Mouse (Mus musculus): ENCODE measurements at regions not wholly inside any gene's neighbourhood (a gene's known extent, or its start where the extent isn't known, plus 50 kb on each side); places are given as distances from the start of the nearest gene placed in this dataset.

DNA sequence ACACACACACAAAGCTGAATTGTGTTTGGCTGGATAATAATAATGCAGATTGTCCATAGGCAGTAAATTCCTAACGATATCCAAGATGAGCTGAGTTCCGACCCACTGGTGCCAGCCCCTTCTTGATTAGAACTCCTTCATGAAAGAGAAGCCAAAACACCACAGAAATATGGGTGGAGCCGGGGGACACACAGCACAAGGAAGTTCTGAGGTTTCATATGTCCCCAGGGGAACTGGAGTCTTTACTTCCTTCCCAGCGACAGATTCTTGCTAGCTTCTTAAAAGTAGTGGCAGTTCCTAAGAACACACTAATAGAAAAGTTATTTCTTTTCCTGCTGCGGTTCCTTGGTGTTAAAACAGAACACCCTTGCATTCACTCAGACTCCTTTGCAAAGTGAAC lies 51.4 kb upstream of the Nabp1 start:
- DNase-seq = no peak

GRCm38 (mm10) chr1:51528671-51529070 lies 50.4 kb upstream of the Nabp1 start:
- DNase-seq = no peak

Measured in cerebellum, postnatal 10 days (tissue).